Mouse (Mus musculus): ENCODE data around the gene Ccdc63. TPM values are rescaled to one million over a fixed set of nuclear protein-coding genes. Genes with fewer than 3 reads are reported as not detected.

Gene Ccdc63
- polyA plus RNA-seq, 1 experiment from 2014 or later, result not detected

DNA sequence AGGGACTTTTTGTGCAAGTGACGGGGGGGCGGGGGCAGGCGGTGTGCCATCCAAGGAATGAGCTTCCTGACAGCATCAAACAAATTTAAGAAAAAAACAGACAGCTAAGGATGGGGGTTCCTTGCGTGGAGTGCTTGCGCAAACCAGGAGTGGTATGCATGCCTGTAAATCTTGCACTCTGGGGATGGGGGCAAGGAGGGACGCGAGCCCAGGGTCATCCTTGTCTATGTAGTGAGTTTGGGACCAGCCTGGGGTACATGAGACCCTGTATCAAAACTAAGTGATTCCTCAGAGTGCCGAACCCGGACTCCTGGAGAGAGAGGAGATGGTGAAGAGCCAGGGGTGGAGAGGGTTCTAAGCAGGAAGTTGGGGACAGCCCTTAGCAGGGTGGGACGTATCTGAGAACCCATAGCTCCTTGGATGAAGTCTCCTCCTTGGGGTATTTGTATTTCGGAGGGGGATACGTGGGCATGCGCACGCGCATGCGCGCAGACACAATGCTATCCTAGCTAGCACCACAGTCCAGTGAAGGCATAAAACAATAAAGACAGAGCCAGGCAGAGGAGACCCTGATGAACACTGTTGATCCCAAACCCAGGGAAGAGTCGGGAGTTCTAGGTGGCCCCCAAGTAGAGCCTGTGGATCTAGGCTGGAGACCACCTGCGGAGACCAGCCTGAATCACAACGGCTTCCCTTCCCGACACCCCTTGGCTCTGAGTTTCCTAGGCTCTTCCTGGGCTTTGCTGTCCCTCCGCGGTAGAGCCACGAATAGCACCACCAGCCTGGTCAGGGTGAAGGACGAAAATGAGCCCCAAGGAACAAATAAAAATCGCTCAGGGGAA, 29.3 kb downstream of the Ccdc63 start:
- 69% methylated on average over 26 of the region's 26 CpGs for WGBS
- ATAC-seq (ENCODE audit: low FRiP score, low read depth), result no peak
- H3K9me3 ChIP-seq, result no peaks in the 10 kb centered on the region

DNA sequence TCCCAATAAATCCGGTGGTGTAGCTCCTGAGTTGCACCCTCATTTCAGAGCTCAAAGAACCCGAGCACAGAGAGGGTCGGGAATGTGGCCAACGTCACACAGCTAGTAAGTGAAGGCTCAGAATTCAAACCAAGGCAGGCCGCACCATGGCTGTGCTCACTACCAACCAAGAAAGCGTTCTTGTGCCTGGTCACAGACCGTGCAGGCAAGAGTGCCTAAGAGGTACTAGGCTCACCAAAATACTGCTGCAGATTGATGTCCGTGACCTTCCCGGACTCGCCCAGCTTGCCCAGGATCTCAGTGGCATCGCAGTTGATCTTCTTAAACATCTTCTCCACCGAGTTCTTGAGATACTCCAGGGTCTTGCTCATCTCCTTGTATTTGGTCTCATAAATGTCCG, 30.0 kb downstream of the Ccdc63 start:
- H3K27ac ChIP-seq (replicated peaks), result no peak overlapping the region
- WGBS, result 94% methylated on average over 13 of the region's 13 CpGs
- ATAC-seq (ENCODE audit: low FRiP score, low read depth), result no peak
- no peaks in the 10 kb centered on the region for H3K36me3 ChIP-seq
- no peaks in the 10 kb centered on the region for H3K27me3 ChIP-seq
- H3K4me1 ChIP-seq (replicated peaks), result no peaks in the 10 kb centered on the region
- H3K4me2 ChIP-seq, result no peak overlapping the region
- H3K4me3 ChIP-seq, result no peak overlapping the region
- no peaks in the 10 kb centered on the region for H3K9me3 ChIP-seq
- H3K9ac ChIP-seq, result no peak overlapping the region

More for the DNA sequence above, 29.3 kb downstream of the Ccdc63 start:
- H3K27ac ChIP-seq (replicated peaks), result no peak overlapping the region
- H3K27me3 ChIP-seq, result no peaks in the 10 kb centered on the region
- no peak overlapping the region for H3K4me3 ChIP-seq
- H3K4me2 ChIP-seq, result peak overlapping the region; percentile 16
- H3K36me3 ChIP-seq, result no peaks in the 10 kb centered on the region
- no peaks in the 10 kb centered on the region for H3K4me1 ChIP-seq (replicated peaks)
- H3K9ac ChIP-seq, result no peak overlapping the region

DNA sequence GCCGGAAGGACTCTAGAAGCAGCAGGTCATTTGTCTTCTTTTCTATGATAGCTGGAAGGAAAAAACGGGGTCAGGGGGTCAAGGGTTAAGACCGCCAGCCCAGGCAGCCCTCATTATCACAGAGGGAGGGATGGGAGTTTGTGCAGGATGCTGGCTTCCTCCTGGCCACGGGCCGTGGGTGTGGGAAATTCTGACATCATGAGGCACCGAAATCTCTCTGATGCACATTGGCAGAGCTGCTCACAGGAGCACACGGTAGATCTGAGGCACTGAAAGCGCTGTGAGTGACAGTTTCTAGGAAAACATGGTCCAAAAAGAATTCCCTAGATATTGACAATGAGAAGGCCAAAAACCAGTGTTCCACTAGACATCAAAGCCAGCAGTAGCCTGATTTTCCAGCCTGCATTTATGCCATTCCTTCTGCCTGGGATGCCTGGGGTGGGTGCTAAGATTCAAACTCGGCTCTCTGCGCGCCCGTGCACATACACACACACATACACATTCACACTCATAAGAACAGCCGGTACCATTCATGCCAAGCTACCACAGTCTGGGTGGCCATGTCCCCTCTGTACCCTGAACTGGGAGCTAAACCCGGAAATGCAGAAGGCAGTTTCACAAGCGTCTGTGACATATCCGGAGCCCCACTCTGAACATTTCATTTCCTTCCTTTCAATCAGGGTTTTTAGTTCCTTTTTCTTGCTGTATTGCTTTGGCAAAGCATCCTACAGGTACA, 31.1 kb downstream of the Ccdc63 start:
- no peak for ATAC-seq (ENCODE audit: low FRiP score, low read depth)
- H3K27ac ChIP-seq (replicated peaks), result no peak overlapping the region
- no peaks in the 10 kb centered on the region for H3K4me1 ChIP-seq (replicated peaks)
- WGBS, result 50% methylated on average over 16 of the region's 16 CpGs
- H3K36me3 ChIP-seq, result no peaks in the 10 kb centered on the region
- no peak overlapping the region for H3K4me3 ChIP-seq
- H3K9ac ChIP-seq, result no peak overlapping the region
- no peak overlapping the region for H3K4me2 ChIP-seq
- no peaks in the 10 kb centered on the region for H3K27me3 ChIP-seq
- no peaks in the 10 kb centered on the region for H3K9me3 ChIP-seq

GRCm38 (mm10) chr5:122108104-122108503, 32.5 kb downstream of the Ccdc63 start:
- no peak for ATAC-seq (ENCODE audit: low FRiP score, low read depth)
- Histone ChIP-seq H3K4me2 (no peak overlapping the region), H3K4me1 (replicated peaks) (peaks cover 2% of the 10 kb centered on the region), H3K27me3 (no peaks in the 10 kb centered on the region), H3K9ac (no peak overlapping the region), H3K9me3 (no peaks in the 10 kb centered on the region), H3K36me3 (no peaks in the 10 kb centered on the region), H3K27ac (replicated peaks) (no peak overlapping the region), H3K4me3 (no peak overlapping the region)
- WGBS, result 72% methylated on average over 6 of the region's 6 CpGs

DNA sequence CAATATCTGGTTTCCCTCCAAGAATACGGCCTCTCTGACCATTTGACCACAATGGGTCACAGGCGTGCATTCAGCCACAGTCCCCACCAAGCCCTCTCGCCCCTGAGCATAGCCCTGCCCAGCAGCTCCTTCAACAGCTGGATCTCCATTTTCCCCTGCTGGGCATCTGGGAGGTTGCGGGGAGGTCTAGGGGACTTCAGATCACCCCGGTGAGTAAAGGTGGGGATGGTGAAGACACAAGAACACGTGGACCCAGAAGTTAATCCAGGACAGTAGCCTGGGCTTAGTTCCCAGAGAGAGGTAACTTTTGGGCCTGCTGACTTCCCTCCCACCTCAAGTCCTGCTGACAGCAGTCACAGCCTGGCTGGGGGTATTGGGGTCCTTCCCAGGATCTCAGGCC, 34.4 kb downstream of the Ccdc63 start:
- H3K9ac ChIP-seq, result no peak overlapping the region
- H3K27ac ChIP-seq (replicated peaks), result no peak overlapping the region
- H3K9me3 ChIP-seq, result no peaks in the 10 kb centered on the region
- WGBS, result 78% methylated on average over 6 of the region's 6 CpGs
- H3K4me1 ChIP-seq (replicated peaks), result peaks cover 9% of the 10 kb centered on the region
- H3K36me3 ChIP-seq, result no peaks in the 10 kb centered on the region
- H3K4me3 ChIP-seq, result no peak overlapping the region
- H3K4me2 ChIP-seq, result no peak overlapping the region
- no peaks in the 10 kb centered on the region for H3K27me3 ChIP-seq
- no peak for ATAC-seq (ENCODE audit: low FRiP score, low read depth)

- Histone ChIP-seq H3K4me3 (no peak overlapping the region), H3K4me2 (no peak overlapping the region), H3K27ac (replicated peaks) (no peak overlapping the region), H3K4me1 (replicated peaks) (peaks cover 9% of the 10 kb centered on the region), H3K27me3 (peaks cover 7% of the 10 kb centered on the region; the same call in 1 of the 2 replicates), H3K36me3 (no peaks in the 10 kb centered on the region), H3K9ac (no peak overlapping the region), H3K9me3 (no peaks in the 10 kb centered on the region)
- no peak for ATAC-seq (ENCODE audit: low FRiP score, low read depth)
- 91% methylated on average over 9 of the region's 9 CpGs for WGBS
Measured at GRCm38 (mm10) chr5:122104981-122105380, 35.6 kb downstream of the Ccdc63 start.

- Histone ChIP-seq H3K9me3 (no peaks in the 10 kb centered on the region), H3K4me2 (no peak overlapping the region), H3K4me3 (no peak overlapping the region), H3K36me3 (no peaks in the 10 kb centered on the region), H3K4me1 (replicated peaks) (peaks cover 9% of the 10 kb centered on the region), H3K9ac (no peak overlapping the region), H3K27ac (replicated peaks) (no peak overlapping the region), H3K27me3 (peaks cover 8% of the 10 kb centered on the region; the same call in 1 of the 2 replicates)
- 28% methylated on average over 2 of the region's 2 CpGs for WGBS
- ATAC-seq (ENCODE audit: low FRiP score, low read depth), result no peak
Measured at GRCm38 (mm10) chr5:122104201-122104600, 36.4 kb downstream of the Ccdc63 start.

DNA sequence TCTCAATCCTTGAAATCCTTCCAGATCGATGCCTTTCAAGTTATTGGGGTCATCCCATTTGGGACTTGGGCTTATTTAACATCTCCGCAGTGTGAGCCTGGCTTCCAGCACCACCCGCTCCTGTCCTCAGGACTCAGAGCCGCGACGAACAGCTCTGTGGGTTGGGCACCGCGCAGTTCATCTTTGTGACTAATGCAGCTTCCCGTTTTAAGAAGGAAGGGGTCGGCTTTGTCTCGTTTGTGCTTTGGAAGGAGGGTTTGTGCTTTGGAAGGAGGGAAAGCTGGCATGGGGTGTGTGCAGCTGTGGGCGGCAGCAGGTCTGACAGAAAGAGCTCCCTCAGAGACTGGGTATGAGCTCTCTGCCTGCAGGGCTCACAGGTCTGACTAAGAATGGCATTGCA, 37.5 kb downstream of the Ccdc63 start:
- Histone ChIP-seq H3K9me3 (no peaks in the 10 kb centered on the region), H3K27me3 (peaks cover 8% of the 10 kb centered on the region; the same call in 1 of the 2 replicates), H3K4me1 (replicated peaks) (peaks cover 9% of the 10 kb centered on the region), H3K27ac (replicated peaks) (no peak overlapping the region), H3K4me2 (peak overlapping the region; percentile 45), H3K9ac (peak overlapping the region; percentile 25; the same call in 1 of the 2 replicates), H3K4me3 (no peak overlapping the region), H3K36me3 (no peaks in the 10 kb centered on the region)
- WGBS, result 28% methylated on average over 12 of the region's 12 CpGs
- ATAC-seq (ENCODE audit: low FRiP score, low read depth), result no peak

GRCm38 (mm10) chr5:122102476-122103050, 38.1 kb downstream of the Ccdc63 start:
- ATAC-seq (ENCODE audit: low FRiP score, low read depth), result no peak
- H3K9ac ChIP-seq, result 0 out of 2 replicates have a peak overlapping the region, but pooled peaks have one; percentile 25
- no peaks in the 10 kb centered on the region for H3K36me3 ChIP-seq
- no peak overlapping the region for H3K27ac ChIP-seq (replicated peaks)
- no peaks in the 10 kb centered on the region for H3K9me3 ChIP-seq
- H3K4me3 ChIP-seq, result no peak overlapping the region
- WGBS, result 32% methylated on average over 7 of the region's 7 CpGs
- peaks cover 9% of the 10 kb centered on the region for H3K4me1 ChIP-seq (replicated peaks)
- peaks cover 8% of the 10 kb centered on the region; the same call in 1 of the 2 replicates for H3K27me3 ChIP-seq
- peak overlapping the region; percentile 45 for H3K4me2 ChIP-seq

- 92% methylated on average over 10 of the region's 10 CpGs for WGBS
- Histone ChIP-seq H3K9ac (no peak overlapping the region), H3K36me3 (no peaks in the 10 kb centered on the region), H3K4me2 (no peak overlapping the region), H3K27ac (replicated peaks) (no peak overlapping the region), H3K27me3 (no peaks in the 10 kb centered on the region), H3K9me3 (no peaks in the 10 kb centered on the region), H3K4me3 (no peak overlapping the region), H3K4me1 (replicated peaks) (no peaks in the 10 kb centered on the region)
- ATAC-seq (ENCODE audit: low FRiP score, low read depth), result no peak
Measured at GRCm38 (mm10) chr5:122094439-122094838, 46.2 kb downstream of the Ccdc63 start.

- no peak overlapping the region for H3K4me3 ChIP-seq
- no peaks in the 10 kb centered on the region for H3K4me1 ChIP-seq (replicated peaks)
- H3K27me3 ChIP-seq, result no peaks in the 10 kb centered on the region
- no peak for ATAC-seq (ENCODE audit: low FRiP score, low read depth)
- no peaks in the 10 kb centered on the region for H3K9me3 ChIP-seq
- no peak overlapping the region for H3K9ac ChIP-seq
- H3K27ac ChIP-seq (replicated peaks), result no peak overlapping the region
- H3K4me2 ChIP-seq, result no peak overlapping the region
- WGBS, result 87% methylated on average over 14 of the region's 14 CpGs
- no peaks in the 10 kb centered on the region for H3K36me3 ChIP-seq
Measured at GRCm38 (mm10) chr5:122093734-122094133, 46.9 kb downstream of the Ccdc63 start.

DNA sequence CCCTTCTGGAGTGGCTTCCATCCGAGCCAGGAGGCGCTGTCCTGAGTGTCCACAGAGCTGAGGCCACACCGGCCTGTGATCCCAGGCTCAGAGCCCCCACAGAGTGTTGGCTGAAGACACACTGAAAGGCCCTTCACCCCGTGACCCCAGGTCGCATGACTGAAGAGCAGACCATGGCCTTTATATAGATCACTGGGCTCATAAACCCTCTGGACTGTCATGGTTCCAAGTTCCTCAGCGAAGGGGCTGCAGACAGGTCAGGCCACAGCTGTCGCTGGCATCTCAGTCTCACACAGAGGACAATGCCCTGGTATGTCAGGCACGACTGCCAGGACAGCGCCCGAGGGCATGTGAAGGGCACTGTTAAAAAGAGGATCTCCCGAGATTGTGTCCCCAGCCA, 47.8 kb downstream of the Ccdc63 start:
- Histone ChIP-seq H3K4me2 (no peak overlapping the region), H3K9me3 (no peaks in the 10 kb centered on the region), H3K27me3 (peaks cover 2% of the 10 kb centered on the region; the same call in 1 of the 2 replicates), H3K9ac (no peak overlapping the region), H3K27ac (replicated peaks) (no peak overlapping the region), H3K4me1 (replicated peaks) (no peaks in the 10 kb centered on the region), H3K36me3 (no peaks in the 10 kb centered on the region), H3K4me3 (no peak overlapping the region)
- WGBS, result 49% methylated on average over 11 of the region's 11 CpGs
- ATAC-seq (ENCODE audit: low FRiP score, low read depth), result no peak
